Mouse (Mus musculus) ovary, postnatal 36 days (tissue): ENCODE measurements around the gene Nrxn3.

Experiments
- DNase-seq: peaks from one replicate; pipeline ENCODE4 v3.0.0; 2022; ENCODE audit warnings: low spot score, mixed read lengths

Nrxn3 gene

DNA sequence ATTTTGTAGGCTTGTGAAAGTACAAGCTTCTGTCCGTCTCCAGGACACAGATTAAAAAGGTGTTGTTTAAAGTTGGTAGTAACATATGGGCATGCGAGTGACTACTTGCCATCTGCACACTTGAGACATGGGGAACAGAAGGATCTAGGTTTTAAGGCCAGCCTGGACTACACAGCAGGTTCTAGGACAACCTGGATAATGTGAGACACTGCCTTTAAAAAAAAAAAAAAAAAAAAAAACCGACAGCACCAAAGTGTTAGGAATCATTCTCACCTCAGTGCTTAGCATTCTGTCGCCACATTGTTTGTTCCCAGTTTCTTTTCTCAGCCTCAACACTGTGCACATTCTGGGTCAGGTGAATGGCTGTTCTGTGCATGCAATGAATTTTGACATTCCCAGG, 985.2 kb downstream of the Nrxn3 start:
- no peak for DNase-seq

GRCm38 (mm10) chr12:89710459-89710858, 987.8 kb downstream of the Nrxn3 start:
- DNase-seq: no peak

DNA sequence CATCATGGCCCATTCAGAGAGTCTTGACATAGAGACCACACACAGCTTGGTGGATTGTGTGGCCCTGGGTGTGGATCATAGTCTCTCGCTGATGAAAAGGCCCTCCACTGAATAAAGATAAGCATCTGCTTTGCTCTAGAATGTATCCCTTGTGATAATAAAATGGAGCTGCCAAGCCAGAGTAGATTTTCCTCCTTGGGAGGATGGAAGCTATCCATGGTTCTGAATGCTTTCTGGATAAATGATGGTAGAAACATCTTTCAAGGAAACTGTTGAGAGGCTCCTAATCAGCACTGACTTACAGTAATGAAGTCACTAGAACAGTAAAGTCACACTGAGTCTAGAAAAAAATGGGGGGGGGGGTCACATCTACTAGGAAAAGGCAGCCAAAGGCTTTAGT, 989.1 kb downstream of the Nrxn3 start:
- no peak for DNase-seq

DNA sequence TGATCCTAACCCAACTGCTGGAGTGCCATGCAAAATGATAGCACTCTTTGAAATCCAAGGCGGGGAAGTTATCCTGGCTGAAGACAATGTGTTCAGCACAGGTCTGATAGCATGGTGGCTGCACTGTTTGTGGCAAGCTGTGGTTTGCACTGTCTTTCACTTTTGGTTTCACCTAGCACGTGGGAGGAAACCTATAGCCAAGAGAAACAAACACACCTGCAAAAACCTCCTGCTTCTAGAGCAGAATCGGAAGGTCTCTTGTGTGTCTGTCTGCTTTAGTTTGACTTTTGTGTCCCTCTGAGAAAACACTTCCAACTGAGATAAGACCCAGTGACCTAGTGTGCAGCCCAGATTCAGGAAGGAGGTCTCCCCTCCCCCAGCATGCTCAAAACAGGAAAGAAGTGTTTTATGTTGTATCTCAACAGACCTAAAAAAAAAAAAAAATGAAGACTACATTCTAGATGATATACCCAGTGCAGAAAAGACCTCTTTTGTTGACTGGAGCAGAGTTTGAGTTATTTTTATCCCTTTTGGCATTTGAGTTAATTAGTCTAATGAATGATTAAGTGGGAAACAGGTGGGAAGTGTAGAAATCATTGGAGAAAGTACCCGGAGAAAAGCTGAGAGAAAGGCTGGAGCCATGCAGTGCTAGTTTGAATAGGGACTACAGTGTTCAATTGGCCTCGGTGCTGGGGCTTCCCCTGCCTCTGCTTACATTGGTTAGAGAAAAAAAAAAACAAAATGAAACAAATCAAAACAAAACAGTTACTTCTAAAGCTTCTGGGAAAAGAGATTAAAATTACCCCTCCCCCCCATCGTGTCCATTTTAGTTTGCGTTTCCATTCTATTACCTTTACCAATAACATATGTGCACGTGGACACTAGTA, 996.8 kb downstream of the Nrxn3 start:
- DNase-seq: no peak

DNA sequence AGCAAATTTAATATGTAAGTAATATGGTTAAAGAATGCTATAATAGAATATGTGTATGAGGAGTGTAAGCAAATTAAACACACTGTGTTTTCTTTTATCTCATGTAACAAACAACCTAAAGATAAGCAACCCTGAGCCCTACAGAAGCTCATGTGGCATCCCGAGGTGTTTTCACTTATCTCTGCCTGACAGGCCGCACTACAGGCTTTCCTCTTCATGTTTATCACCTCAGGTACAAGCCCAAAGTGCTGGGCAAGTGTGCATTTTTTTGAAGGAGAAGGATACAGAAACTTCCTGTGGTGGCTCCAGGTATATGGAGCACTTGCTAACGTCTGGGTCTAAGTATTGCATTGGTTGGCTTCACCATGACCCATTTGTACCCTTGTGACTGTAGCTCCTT, 998.3 kb downstream of the Nrxn3 start:
- DNase-seq: no peak

DNA sequence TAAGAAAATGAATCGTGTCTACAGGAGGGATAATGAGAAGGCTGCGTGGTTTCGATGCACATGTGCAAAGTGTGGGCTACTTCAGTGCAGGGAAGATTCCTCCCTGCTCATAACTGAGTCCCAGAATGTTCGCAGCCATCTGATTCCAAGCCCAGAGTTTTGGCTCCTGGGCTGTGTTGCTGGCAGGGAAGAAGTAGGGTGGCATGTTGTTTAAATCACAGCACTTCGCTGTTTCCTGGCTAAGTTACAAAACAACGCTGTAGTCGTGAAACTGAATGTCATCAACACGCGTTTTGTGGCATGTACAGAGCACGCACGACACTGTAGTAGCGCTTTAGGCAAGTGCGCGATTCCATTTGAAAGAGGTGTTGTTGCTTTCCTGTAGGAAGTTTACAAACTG, 999.8 kb downstream of the Nrxn3 start:
- DNase-seq: no peak

DNA sequence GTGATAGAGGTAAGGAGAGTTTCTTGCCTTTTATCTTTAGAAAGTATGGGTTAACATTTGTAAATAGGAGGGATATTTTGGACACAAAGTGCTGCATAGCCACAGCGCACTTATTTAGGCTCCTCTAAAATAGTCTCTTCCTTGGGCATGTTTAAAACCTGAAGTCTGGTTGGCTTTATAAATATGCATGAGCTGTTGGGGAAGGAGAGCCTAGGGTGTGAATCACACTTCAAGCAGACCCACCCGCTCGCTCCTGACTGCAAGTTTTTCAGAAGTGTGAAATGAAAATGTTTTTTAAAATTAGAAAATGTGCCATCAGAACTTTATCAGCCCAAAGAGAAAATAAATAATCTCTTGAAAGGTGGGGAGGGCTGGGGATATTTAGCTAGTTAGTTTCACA, 1001.4 kb downstream of the Nrxn3 start:
- no peak for DNase-seq

GRCm38 (mm10) chr12:89742326-89742725, 1019.6 kb downstream of the Nrxn3 start:
- DNase-seq: no peak

DNA sequence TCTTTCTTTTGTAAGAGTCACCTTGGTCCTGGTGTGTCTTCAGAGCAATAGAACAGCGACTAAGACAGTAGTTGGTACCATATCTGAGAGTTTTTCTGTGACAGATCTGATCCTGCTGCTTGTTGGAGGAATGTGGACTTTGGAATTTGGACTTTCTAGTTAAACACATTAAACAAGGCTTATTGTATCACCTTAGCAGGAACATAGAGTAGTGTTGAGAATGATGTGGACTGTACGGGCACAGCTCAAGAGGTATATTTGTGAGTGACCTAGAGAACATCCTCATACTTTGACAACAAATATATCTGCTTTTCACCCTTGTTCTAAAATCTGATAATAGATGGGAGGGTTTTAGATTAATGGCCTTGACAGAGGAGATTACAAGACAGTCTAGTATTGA, 1020.1 kb downstream of the Nrxn3 start:
- DNase-seq: no peak

DNA sequence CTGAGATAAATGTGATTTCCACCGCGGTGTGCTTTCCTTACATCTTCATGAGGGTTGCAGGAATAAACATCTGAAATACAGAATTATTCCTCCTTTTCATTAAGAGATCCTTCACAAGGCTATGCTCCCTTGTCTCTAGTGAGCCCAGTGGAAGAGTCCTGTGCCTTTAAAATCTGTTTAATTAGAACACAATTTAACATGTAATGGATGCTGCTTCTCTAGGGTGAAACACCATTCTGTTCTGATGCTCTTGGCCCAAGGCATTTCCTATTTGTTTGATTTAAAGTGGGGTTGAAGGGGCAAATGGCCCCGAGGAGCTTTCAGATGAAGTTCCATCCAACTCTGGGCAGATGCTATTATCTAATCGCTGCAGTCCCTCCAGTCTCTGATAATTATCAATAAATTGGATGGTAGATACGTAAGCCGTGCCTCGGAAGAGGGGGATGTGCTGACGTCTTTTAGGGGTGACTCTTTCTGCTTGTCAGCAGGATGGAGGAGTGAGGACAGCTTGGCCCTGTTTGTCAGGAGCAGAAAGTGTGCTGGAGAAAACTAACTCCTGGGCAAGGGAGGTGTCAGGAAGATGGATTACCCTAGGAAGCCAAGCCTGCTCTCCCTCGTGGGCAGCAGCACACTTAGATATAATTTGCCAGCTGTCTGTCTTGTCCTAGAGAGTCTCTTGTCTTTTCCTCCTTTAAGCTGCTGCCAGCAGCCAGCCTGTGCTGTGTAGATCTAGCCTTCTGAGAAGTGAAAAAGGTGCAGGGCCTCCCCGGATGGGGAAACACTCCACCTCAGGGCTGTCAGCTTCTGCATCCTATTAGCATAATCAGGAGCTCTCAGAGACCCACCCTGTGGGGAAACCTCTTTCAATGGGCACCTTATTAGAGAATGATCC, 1041.8 kb downstream of the Nrxn3 start:
- no peak for DNase-seq

GRCm38 (mm10) chr12:89765179-89765578, 1042.5 kb downstream of the Nrxn3 start:
- DNase-seq: no peak

DNA sequence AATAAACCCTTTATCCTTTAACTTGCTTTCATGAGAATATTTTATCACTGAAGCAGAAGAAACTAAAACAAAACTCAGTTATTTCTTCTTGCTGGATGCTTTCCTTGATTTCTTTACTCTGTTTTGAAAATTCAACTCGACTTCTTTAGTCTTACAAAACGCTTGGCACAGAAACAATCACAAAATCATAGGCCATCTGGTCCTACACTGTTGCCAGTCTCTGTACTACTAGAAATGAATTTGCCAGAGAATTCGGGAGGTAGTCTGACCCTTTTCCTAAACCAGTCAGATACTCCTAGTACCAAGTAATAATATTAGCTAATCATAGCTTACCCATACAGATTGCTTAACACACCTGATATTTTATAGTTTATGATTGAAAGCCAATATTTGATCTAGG, 1066.1 kb downstream of the Nrxn3 start:
- DNase-seq: no peak

GRCm38 (mm10) chr12:89789981-89790380, 1067.3 kb downstream of the Nrxn3 start:
- no peak for DNase-seq

GRCm38 (mm10) chr12:89791829-89792228, 1069.2 kb downstream of the Nrxn3 start:
- no peak for DNase-seq

- DNase-seq: no peak
Observed at GRCm38 (mm10) chr12:89794741-89795140, 1072.1 kb downstream of the Nrxn3 start.

- DNase-seq: no peak
Observed at GRCm38 (mm10) chr12:89808217-89808616, 1085.5 kb downstream of the Nrxn3 start.

DNA sequence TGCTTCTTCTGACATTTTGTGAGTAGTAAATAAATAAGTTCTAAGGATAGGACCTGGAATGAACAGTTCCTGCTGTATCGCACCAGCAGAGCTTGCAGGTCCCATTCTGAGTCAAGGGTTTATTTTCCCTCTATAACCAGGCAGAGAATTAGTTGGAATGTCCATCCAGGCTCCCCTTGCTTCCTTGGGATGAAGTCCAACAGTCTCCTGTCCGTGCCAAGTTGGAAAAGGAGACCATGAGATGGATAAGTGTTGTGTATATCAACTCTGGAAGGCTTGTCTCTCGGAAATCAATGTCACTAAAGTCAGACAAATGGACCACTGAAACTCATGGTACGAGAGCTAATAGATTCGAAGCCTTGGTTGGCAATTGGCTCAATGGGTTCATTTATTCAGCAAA, 1087.5 kb downstream of the Nrxn3 start:
- DNase-seq: no peak

GRCm38 (mm10) chr12:89811815-89812549, 1089.3 kb downstream of the Nrxn3 start:
- DNase-seq: peak; percentile 70

DNA sequence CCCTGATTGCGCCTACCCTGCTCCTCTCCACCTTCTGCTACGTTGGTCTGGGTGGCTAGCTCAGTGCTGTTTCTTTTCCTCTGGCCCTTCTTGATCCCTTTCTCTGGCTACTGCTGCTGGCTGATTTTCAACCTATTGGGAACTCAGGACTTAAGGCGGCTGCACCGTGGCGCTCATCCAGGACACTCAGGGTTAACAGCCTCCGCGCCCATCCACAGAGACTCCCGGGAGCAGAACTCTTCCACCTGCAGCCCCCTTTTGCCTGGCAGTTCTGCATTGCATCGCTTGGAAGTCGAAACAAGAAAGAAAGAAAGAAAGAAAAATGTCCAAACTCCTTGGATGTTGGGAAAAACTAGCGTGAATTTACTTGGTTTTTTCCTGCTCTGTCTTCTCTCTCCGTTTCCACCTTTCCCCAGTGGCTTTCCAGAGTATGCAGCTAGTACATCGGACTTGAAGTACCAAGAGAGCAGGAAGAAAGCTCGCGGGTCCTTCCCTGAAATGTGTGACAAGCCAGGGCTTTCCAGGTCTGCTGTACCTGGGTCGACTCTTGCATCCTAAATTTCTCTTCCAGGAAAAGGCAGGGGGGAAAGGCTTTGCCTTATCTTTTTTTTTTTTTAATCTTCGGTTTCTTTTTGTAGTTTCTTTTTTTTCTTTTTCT, 1090.0 kb downstream of the Nrxn3 start:
- no peak for DNase-seq

DNA sequence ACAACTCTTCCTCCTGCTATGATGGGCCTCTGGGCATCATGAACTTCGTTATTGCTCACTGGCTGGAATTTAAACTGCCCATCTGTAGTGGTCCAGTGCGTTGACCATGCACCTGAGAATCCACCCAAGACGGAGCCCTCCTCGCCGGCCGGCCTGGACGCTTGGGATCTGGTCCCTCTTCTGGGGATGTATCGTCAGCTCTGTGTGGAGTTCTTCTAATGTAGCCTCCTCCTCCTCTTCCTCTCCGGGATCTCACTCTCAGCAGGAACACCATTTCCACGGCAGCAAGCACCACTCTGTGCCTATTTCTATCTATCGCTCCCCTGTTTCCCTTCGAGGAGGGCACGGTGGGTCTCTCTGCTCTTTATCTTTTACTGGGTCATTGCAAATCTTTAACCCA, 1090.6 kb downstream of the Nrxn3 start:
- no peak for DNase-seq

DNA sequence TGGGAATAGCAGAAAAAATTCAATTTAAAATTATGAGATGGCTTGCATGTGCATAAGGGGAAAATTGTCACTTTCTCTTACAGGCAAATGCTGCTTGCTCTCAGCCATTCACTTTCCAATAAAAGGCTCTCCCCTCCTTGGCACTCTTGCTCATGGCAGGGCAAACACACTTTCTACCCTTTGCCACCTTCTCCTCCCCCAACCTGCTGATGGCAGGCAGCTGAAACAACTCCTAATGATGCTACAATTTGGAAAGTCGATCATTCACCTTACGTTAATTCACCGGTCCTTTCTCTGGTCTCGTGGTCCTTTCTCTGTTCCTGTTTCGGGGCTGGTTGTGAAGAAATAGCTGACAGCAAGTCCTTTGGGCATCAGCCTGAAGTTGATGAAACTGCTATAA, 1091.0 kb downstream of the Nrxn3 start:
- DNase-seq: no peak

DNA sequence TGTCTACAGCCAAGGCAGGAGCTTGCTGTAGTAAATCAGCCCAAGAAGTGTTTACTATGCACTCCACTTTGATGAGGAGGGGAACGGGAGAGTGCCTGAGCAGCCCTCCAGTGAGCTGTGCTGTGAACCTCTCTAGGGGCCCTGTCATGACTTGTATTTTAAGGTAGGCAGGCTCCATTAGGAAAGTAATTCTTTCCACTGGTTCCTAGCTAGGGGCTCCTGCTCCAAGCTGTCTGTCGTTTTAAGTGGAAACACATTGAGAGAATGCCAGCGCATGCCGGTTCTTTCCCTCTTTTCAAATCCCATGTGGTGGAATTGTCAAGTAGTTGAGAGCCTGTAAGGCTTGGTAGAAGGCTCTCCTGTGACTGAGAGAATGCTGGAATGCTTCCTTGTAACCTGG, 1091.9 kb downstream of the Nrxn3 start:
- DNase-seq: no peak
